Mouse (Mus musculus) urinary bladder, postnatal 25 days (tissue): ENCODE data around the gene Dnajc27.

Experiments used
- DNase-seq: peaks from one replicate; pipeline ENCODE4 v3.0.0; 2022; ENCODE audit warnings: low spot score

The Dnajc27 gene

DNA sequence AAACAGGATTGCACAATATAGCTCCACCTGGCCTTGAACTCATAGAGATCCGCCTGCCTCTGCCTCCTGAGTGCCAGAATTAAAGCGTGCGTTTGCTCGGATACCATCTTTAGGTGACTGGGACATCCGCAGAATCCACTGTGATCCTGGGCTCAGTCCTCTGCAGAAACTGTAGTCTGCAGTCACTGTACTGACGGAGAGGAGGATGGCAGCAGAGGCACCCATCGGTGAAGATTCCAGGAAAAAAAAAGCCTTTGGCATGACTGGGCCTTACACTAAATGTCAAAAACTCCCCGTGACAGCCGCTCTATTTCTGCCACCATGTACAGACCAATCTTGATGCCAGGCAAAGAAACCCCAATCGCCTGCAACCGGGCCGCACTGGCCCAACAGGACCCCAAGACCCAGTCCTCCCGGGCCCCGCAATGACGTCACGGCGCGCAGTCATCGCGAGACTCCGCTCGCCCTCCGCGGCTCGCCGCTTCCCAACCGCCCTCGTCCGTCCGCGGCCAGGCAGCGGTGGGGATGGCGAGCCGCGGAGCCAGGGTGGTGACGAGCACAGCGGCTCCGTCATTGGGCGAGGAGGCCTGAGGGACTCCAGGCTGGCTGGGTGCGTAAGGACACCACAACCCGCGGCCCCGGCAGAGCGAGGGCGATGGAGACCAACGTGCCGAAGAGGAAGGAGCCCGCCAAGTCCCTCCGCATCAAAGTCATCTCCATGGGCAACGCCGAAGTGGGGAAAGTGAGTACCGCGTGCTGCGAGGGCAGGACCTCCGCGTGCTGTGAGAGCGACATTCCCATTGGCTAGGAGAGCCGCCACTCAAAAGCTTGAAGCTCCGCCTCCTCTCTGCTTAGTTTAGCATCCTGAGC, at the start of gene Dnajc27:
TSS of gene Dnajc27 (plus strand) at position 452 of the 870 bp plus-strand sequence.
- peak; percentile 91 for DNase-seq

DNA sequence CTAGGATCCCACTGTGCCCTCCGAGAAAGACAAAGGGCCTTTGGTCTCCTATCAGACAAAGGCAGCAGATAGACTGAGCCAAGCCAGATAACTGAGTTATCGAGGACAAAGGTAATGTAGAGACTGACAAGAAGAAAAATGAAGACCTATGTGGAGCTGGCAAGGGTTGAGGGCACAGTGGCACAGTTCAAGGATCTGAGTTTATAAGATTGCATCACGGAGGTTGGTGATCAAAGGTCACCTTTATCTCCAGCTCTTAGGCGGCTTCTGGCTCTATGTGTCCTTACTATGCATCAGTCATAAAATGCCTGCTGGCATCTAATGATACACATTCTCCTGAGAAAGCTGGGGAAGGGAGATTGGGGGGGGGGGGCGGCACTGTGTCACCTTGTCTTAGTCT, 46.2 kb upstream of the Dnajc27 start:
- no peak for DNase-seq

DNA sequence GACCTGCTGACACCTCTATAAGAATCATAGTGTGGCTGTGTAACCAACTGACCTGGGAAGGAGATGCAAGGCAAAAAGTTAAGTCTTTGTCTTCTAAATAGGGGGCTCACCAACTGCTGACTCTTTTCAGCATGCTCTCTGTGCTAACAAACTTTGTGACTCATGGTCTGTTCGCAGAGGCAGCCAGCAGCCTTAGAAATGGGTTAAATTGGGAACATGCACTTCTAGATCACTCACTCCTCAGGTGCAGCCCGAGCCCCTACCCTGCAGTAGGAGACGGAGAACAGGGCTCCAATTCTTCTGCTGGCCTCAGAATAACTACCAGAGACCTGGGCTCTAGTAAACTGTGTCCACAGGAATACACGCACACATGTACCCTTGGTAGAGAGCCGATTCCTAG, 44.9 kb upstream of the Dnajc27 start:
- no peak for DNase-seq

DNA sequence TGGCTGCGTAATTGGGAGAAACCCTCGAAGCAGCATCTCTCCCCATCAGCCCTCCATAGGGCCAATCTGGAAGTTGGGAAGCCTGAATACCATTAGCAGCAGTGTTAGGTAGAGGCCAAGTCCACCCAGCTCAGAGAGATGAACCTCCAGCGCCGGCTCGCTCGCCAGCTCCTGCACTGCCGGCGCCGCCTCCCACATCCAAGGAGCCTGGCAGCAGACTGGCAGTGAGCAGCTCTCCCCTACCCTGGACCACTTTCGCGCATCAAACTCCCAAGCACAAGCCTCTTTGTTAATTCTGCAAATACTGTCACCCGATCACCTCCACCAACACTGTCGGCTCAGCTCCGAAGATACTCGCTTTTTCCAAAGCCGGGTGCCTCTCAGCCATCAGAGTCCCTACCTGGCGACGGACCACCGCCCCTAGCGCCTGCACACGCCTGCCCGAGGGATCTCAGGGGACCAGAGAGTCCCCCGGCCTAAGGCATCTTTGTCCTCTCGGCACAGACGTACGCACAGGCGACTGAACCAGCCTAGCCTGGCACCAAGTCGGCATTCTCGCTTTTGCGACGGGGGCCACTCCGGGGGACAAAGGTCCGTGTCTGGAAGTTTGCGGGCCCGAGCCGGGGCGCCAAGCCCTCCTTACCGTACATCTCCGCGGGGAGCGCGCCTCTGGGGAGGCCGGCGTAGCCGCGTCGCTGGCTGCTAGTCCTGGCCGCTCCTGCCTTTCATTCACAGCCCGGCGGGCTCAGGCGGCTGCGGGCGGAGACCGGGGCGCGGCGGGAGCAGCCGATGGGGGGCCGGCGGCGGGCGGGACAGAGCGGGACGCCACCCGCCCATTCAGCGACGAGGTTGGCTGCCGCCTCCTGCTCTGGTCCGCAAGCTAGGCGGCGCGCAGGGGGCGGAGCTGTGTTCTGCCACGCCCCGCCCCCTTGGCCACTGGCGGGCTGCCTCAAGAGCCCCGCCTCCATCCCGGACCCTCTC, 44.0 kb upstream of the Dnajc27 start, which contains the start of gene Efr3b:
TSS of gene Efr3b (minus strand) at position 855 of the 981 bp plus-strand sequence.
- DNase-seq, result peak; percentile 66

DNA sequence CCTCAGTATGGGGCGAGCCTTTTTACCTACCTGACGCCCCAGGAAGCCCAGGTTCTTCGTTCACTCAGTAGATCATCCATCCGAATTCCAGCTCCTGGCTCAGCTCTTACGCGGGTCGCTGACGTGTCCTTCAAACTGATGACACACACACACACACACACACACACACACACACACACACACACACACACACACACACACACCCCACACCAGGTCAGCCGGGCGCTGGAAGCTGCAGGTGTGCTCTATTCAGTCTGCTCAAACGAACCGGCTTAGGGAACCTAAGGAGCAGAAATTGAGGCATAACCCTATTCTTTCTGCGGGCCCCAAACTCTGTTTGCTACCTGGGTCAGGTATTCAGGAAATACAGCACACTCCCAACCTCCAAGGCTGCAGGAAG, 43.3 kb upstream of the Dnajc27 start:
- no peak for DNase-seq

DNA sequence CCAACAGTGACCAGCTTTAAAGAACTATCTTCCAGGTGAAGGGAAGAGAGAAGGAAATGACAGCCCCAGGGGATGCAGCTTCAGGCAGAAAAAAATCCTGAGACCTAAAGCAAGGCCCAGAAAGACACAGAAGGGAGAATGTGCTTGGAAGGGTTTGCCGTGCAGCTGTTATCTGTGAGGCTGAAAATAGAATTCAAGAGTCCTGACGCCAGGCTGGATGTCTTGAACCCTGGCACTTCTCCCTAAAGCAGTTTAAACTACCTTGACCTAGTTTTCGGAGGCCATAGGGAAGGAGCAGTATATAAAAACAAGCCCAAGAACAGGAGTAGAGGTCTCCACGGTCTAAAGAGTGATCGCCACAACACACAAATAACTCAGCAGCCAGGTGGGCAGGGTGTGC, 40.0 kb upstream of the Dnajc27 start:
- DNase-seq, result no peak

DNA sequence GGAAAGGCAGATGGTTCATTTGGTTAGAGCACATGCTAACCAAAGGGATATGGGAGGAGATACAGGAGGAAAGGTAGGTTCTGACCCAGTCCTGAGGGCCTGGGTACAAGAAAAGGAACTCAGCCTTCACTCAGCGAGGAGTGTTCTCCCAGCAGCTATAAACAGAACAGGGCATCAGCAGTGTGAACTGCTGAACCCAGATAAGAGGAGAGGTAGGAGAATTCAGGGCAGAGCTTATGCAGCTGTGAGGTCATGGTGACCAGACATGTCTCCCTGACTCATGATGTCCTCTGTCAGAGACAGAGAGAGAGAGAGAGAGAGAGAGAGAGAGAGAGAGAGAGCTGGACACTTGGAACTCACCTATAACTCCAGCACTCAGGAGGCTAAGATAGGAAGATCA, 36.4 kb upstream of the Dnajc27 start:
- no peak for DNase-seq

DNA sequence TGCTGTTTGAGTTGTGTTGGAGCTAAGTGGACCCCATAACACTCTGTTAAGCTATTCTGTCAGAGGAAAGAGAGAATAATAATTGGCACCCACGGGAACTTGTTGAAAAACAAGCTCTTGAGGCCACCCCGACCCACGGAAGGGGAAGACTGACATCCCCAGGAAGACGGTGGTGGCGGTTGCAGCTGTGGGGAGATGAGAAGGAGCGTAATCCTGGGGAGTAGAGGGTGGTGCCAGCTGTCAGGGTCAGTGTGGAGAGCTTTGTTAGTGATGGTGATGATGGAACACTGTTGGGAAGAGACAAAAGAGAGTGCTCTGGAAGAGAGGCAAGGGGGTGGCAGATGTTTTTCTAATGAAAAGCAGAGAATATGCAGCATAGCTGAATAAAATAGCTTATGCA, 34.4 kb upstream of the Dnajc27 start:
- no peak for DNase-seq

DNA sequence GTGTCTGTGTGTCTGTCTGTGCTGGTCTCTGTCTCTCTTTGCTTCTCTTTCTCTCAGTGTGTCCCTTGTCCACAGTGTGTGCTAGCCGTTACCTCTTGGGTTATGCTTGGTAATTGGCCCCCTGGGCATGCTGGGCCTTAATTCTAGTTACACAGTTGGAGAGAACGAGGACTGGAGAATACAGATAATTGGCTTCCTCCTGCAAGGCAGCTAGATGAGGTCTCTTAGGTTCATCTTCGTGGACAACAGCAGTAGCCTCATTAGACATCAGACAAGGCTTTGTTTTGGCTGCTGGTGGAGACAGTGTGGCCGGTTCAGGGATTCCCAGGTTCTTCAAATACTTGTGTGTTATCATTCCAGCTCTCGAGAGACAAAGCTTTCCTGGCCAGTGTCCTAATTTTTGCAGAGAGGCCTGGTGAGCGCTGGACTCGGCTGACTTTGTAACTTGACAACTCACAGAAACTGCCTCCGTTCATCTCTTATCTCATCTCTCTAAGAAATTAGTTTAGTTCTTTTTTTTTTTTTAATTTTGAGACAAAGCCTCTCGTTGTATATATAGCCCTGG, 31.4 kb upstream of the Dnajc27 start:
- DNase-seq, result no peak

DNA sequence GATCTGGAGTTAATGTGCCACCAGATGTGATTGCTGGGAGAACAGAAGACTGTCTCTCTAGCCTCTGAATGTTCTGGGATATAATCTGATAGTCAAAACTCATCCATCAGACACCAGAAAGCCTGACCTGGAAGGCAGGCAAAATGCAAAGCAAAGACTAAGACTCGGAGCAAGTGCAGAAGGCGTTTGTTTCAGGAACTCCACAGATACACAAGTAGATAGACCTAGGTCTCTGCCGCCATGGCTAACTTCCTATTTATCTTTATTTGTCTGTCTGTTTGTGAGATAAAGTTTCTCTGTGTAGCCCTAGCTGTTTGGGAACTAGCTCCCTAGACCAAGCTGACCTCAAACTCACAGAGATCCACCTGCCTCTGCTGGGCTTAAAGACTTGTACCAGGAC, 28.7 kb upstream of the Dnajc27 start:
- DNase-seq, result no peak

DNA sequence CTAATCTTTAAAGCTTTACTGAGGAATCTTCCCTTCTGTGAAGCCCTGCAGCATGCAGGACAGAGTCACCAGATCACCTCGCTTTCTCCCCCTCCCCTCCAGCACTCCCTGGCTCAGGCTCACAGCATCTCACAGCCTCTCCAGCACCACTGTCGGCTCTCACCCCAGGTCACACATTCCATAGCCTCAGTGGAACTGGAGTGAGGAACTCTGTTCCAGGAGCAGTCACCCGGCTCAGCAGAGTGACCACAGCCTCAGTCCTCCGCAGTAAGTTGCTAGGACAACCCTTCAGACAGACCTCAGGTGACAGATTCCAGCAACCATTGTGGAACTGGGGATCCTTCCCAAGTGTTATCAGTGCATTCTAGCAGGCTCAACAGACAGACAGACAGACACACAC, 27.5 kb upstream of the Dnajc27 start:
- no peak for DNase-seq

DNA sequence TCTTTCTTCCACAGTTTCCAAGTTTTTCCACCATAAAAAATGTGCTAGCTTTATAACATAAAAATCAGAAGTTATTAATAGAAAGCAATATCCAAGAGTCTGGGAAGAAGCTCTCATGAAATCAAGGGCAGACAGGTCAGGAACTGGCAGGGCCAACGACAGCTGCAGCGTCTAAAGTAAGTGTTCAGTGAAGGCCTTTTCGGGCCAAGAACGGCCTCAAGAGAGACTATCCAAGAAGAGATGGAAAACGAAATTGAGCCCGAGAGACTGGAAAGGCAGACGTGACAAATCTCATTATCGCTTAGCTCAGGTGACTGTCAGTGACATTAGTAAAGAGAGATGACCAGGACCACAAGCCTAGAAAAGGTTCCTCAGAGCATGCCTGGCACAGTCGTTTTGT, 24.1 kb upstream of the Dnajc27 start:
- DNase-seq, result no peak

DNA sequence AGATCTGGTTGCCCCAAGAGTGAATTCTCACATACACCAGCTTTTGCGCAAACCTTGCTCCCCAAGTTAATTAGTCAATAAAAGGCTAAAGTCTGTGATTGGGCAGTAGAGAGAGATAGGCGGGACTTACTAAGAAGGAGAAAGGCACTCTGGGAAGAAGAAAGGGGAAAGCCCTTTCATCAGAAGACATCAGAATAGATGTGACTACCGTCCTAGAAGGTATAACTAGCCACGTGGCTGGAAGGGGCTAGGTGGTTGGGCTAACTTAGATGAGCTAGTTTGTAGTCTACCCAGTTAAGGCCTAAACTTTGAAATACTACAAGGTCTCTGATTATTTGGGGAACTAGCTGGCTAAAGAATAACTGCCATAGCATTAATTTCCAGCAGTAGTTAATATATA, 22.7 kb upstream of the Dnajc27 start:
- no peak for DNase-seq

DNA sequence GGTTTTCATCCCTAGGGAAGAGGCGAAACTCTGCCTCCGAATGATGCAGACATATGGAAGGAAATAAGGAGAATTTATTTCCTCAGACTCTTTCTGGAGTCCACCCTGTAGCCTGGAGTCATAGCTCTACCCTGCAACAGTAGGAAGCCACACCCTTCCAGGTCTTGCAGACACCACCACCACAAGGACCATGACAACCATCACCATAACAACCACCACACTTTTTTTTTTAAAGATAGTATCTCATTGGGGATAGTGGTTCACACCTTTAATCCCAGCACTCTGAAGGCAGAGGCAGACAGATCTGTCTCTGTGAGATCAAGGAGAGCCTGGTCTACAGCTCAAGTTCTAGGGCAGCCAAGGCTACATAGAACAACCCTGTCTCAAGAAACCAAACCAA, 16.9 kb upstream of the Dnajc27 start:
- no peak for DNase-seq

DNA sequence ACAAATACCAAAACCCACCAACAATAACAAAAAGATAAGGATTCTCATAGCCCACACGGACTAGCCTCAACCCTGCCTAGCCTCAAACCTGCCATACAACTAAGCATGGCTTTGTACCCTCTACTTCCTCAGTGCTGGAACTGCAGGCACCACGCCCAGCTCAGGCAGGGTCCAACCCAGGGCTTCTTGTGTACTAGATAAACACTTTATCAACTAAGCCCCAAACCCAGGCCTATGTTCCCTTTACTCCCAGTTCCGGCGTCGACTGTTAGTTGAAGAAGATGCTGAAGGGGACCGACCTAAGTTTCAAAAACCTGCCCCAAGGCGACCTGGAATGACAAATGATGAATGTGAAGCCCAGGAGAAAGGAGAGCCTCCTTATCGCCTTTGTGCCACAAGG, 16.4 kb upstream of the Dnajc27 start:
- no peak for DNase-seq

DNA sequence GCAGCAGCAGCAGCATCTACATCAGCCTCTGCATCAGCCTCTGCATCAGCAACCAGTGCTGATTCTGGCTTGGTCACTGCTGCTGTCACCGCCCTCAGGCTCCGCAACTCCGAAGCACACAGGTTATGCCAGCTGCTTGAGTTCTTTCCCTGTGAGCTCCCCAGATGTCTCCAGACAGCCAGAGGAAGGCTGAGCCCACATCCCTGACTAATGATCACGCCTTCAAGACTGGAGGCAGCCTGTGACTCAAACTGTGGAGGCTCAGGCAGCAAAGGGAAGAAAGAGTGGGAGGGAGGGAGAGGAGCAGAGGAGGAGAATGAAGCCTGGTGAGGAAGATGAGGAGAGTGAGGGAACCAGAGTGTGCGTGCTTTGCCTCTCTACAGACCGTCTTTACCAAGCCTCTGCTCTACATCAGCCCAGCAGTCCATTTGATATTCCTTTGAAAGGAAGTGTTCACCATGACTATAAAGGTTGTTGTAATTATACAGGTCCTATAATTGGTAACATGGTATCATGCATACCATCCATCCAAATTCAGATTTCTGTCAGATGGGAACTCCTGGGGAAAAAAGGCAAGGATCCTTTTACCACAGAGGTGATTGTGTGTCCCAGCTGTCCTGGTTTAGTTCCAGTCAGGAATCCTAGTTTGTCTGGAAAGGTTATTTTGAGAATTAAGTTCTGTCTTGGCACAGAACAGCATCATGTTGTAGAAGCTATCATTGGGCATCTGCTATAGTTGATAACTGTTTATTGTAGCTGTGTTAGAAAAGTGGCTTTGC, 15.5 kb upstream of the Dnajc27 start:
- no peak for DNase-seq

DNA sequence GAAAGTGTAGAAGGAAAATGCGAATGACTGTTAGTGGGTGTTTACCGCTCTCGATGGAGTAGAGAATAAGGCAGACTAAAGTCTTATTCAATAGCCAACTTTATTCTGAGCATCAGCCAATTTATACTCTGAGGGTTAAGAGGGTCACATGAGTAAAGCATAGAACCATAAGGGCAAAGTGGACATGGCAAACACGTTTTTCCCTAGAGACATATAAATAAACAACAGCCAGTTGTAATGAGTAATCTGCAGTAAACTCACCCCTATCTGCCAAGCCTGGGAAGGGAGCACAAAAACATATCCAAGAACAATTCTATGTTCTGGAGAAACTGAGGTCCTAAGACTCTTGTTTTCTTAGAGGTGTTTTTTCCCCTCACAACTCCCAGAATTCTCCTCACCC, 13.8 kb upstream of the Dnajc27 start:
- DNase-seq, result no peak

DNA sequence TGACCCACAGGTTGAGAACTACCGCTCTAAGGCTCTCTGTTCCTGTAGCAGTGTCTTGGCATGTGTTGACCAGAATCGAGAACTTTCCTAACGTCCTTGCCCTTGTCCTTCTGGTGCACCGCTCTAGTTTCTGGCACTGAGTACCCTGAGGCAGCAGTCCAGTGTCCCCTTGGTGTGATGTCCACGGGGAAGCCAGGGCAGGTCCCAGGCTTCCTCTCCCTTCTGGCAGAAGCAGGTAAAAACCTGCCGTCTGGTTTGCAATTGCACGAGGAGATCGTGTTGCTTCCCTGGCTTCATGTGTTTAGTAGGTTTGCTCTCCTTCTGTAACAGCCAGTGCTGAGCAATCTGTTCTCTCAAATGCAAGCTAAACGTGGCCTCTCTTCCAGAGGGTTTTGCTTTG, 10.7 kb upstream of the Dnajc27 start:
- DNase-seq, result no peak

DNA sequence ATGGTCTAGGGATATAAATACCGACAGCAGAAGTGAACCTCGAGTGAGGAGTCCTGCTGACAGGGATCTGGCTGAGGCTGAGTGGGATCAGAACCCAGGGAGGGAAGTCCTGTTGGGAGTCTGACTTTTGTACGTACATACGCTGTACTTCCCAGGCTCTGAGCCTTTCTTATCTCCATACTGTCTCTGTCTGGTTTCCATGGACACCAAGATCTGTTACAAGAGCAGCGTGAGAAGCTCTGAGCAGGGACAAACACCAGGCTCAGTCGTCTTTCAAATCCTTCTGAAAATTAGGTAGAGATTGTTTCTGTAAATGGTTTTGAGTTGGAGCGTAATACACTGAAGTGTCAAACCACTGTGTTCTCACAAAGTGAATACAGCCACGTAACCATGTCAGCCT, 7.0 kb upstream of the Dnajc27 start:
- DNase-seq, result no peak

DNA sequence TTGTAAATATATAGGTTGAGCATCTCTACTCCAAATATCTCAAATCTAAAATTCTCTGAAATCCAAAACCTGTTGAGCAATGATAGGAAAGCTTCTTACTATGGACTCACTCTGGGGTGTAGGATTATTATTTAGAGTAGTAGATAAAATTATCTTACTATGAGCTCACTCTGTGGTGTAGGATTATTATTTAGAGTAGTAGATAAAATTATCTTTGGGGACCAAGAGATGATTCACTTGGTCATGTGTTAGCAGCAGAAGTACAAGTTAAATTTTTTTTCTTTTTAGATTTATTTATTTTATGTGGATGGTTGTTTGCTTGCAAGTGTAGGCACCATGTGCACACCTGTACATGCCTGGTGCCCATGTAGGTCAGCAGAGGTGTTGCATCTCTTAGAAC, 6.0 kb upstream of the Dnajc27 start:
- DNase-seq, result no peak

DNA sequence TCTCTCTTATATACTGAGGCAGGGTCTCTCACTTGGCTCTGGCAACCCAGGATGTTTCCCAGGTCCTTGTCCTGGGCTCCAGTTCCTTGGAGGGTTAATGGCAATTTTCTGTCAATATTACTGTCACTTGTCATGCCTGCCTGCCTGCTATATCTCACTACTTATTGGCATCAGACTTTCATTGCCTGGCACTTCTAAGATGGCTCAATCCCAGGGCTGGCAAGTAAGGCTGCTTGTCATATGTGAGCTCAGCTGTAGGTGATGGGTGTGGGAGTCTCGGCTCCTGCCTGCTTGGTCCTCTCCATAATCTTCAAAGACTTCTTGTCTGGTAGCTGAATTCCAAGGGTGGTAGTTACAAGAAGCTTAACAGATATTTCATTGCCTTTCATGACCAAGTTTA, 4.3 kb upstream of the Dnajc27 start:
- DNase-seq, result no peak

DNA sequence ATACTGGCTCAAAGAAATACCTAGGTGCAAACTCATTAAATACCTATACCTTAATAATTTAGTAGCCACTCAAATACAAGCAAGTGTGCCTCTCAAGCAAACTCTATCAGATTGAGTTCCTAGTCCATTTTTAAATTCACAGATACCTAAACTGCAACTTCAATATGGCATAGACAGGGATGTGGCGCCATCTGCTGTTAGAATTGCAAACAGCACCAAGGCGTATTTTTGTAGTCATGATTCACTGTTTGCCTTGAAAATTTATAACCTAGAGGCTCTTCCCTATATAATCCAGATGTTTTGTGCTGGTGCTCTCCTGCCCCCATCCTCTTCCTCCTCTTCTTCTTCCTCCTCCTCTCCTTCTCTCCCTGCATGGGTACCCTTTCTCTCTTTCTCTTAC, 2.1 kb upstream of the Dnajc27 start:
- DNase-seq, result peak; percentile 80
